ENCODE assay signal across 24 mouse cellular contexts in genomic region chr5:129918752-129919151, GRCm38 (mm10). TPM values are rescaled to one million over a fixed set of nuclear protein-coding genes. Genes with fewer than 3 reads are reported as not detected.
A peak's percentile ranks its signal among the peaks of the same experiment; 100 is the strongest.
DNase-seq lines count a peak whose midpoint lies in the region; ATAC-seq and TF ChIP-seq lines count a peak whose summit lies in the region.
"Had no signal": no experiment of that assay in that cellular context is flagged by ENCODE, and none has a peak within 500 bp of the region (broad histone marks: within the 10 kb centered on the region; RNA-seq: fewer than 3 reads in every experiment).

No protein-coding gene starts in this region.

- H3K4me1 ChIP-seq in liver, embryonic 12.5 days = peaks cover 13% of the 10 kb centered on the region
- H3K4me1 ChIP-seq in liver, embryonic 11.5 days (replicated peaks; ENCODE audit: control insufficient read depth, insufficient read depth, low read length) = peaks cover 3% of the 10 kb centered on the region; the same call in 1 of the 2 replicates
- peaks cover 0 to 4% of the 10 kb centered on the region in 2 experiments; a peak in 1 of 4 replicates for H3K4me1 ChIP-seq in liver, embryonic 14.5 days (replicated peaks; ENCODE audit: control insufficient read depth in 2 of 2, insufficient read depth in 2 of 2, low read length in 1 of 2)
- H3K4me1 ChIP-seq: embryonic facial prominence, embryonic 15.5 days; heart, embryonic 15.5 days; hindbrain, embryonic 13.5 days; limb, embryonic 12.5 days had no signal

- DNase-seq in adrenal gland, adult 2 months = peak; percentile 20
- DNase-seq in adrenal gland, adult 8-10 months = no peak
- DNase-seq in liver, embryonic 11.5 days (ENCODE audit: low spot score) = no peak
- DNase-seq in ES-CJ7 (ENCODE audit: low read depth, low spot score) = peak; percentile 41
- no peak for DNase-seq in liver, embryonic 14.5 days (ENCODE audit: low read depth in 3 of 3, low spot score in 3 of 3)
- no peak for DNase-seq in urinary bladder, postnatal 25 days (ENCODE audit: low spot score)
- DNase-seq: adrenal gland, postnatal 10 days; cerebellum, adult 11 months; cerebellum, adult 9-11 months; heart, postnatal 36 days; kidney, adult 11 months; kidney, postnatal 10 days; lung, adult 18-20 months; midbrain, embryonic 14.5 days; thymus, postnatal 36 days had no signal

- H3K4me3 ChIP-seq in liver, embryonic 12.5 days = no peak overlapping the region
- no peak overlapping the region for H3K4me3 ChIP-seq in liver, embryonic 11.5 days (ENCODE audit: low read depth, low read length)
- H3K4me3 ChIP-seq in liver, embryonic 14.5 days (ENCODE audit: insufficient read depth in 1 of 2, low read depth in 2 of 2, low read length in 2 of 2) = no peak overlapping the region
- H3K4me3 ChIP-seq: embryonic facial prominence, embryonic 15.5 days; heart, embryonic 15.5 days; hindbrain, embryonic 13.5 days; limb, embryonic 12.5 days; megakaryocyte, embryonic 14.5 days had no signal

- H3K9ac ChIP-seq in liver, embryonic 12.5 days = no peak overlapping the region
- no peak overlapping the region for H3K9ac ChIP-seq in liver, embryonic 11.5 days (ENCODE audit: low read depth, low read length)
- H3K9ac ChIP-seq in liver, embryonic 14.5 days (replicated peaks) = no peak overlapping the region
- H3K9ac ChIP-seq: embryonic facial prominence, embryonic 15.5 days; heart, embryonic 15.5 days; hindbrain, embryonic 13.5 days; limb, embryonic 12.5 days had no signal

- H3K4me2 ChIP-seq in liver, embryonic 12.5 days = no peak overlapping the region
- no peak overlapping the region for H3K4me2 ChIP-seq in liver, embryonic 11.5 days
- no peak overlapping the region for H3K4me2 ChIP-seq in liver, embryonic 14.5 days (ENCODE audit: low read depth)
- H3K4me2 ChIP-seq: embryonic facial prominence, embryonic 15.5 days; heart, embryonic 15.5 days; hindbrain, embryonic 13.5 days; limb, embryonic 12.5 days had no signal

- WGBS in liver, embryonic 12.5 days (ENCODE audit: insufficient replicate concordance) = 72% methylated on average over 9 of the region's 9 CpGs
- 84% methylated on average over 9 of the region's 9 CpGs for WGBS in liver, embryonic 11.5 days
- WGBS in liver, embryonic 14.5 days (ENCODE audit: insufficient replicate concordance) = 71% methylated on average over 9 of the region's 9 CpGs

- H3K27ac ChIP-seq in liver, embryonic 12.5 days = no peak overlapping the region
- H3K27ac ChIP-seq in liver, embryonic 11.5 days (ENCODE audit: low read depth, low read length) = no peak overlapping the region
- H3K27ac ChIP-seq in liver, embryonic 14.5 days = no peak overlapping the region
- H3K27ac ChIP-seq: embryonic facial prominence, embryonic 15.5 days; heart, embryonic 15.5 days; hindbrain, embryonic 13.5 days; limb, embryonic 12.5 days had no signal

- no peaks in the 10 kb centered on the region for H3K9me3 ChIP-seq in liver, embryonic 12.5 days (replicated peaks)
- no peaks in the 10 kb centered on the region for H3K9me3 ChIP-seq in liver, embryonic 11.5 days (ENCODE audit: control insufficient read depth, low read length)
- no peaks in the 10 kb centered on the region for H3K9me3 ChIP-seq in liver, embryonic 14.5 days (ENCODE audit: control insufficient read depth, low read length)
- H3K9me3 ChIP-seq: embryonic facial prominence, embryonic 15.5 days; heart, embryonic 15.5 days; hindbrain, embryonic 13.5 days; limb, embryonic 12.5 days; megakaryocyte, embryonic 14.5 days had no signal

- TF ChIP-seq EP300 in liver, embryonic 14.5 days (IDR thresholded peaks at IDR 0.05; ENCODE audit: low read depth) = no peak

- ATAC-seq in liver, embryonic 12.5 days = peak; percentile 51; the same call in 1 of the 2 replicates
- ATAC-seq in liver, embryonic 11.5 days (replicated peaks; ENCODE audit: low FRiP score) = no peak
- ATAC-seq in liver, embryonic 14.5 days (ENCODE audit: insufficient read depth) = peak; percentile 30; the same call in 1 of the 2 replicates
- ATAC-seq: CD4-positive, CD25-positive, alpha-beta regulatory T cell, adult 4 months; forebrain, embryonic 14.5 days had no signal

- TF ChIP-seq CTCF in liver, embryonic 14.5 days (IDR thresholded peaks at IDR 0.05; ENCODE audit: low read depth) = no peak

- no peaks in the 10 kb centered on the region for H3K27me3 ChIP-seq in liver, embryonic 12.5 days (replicated peaks)
- no peaks in the 10 kb centered on the region for H3K27me3 ChIP-seq in liver, embryonic 11.5 days (replicated peaks; ENCODE audit: control insufficient read depth, insufficient read depth, low read length)
- H3K27me3 ChIP-seq in liver, embryonic 14.5 days (ENCODE audit: control insufficient read depth, insufficient read depth, low read length) = no peaks in the 10 kb centered on the region
- H3K27me3 ChIP-seq: embryonic facial prominence, embryonic 15.5 days; heart, embryonic 15.5 days; hindbrain, embryonic 13.5 days; limb, embryonic 12.5 days; megakaryocyte, embryonic 14.5 days had no signal

- no peaks in the 10 kb centered on the region for H3K36me3 ChIP-seq in liver, embryonic 12.5 days
- no peaks in the 10 kb centered on the region for H3K36me3 ChIP-seq in liver, embryonic 11.5 days (ENCODE audit: control insufficient read depth, insufficient read depth, low read length)
- H3K36me3 ChIP-seq in liver, embryonic 14.5 days (replicated peaks; ENCODE audit: control insufficient read depth, insufficient read depth, low read depth) = no peaks in the 10 kb centered on the region
- H3K36me3 ChIP-seq: embryonic facial prominence, embryonic 15.5 days; heart, embryonic 15.5 days; hindbrain, embryonic 13.5 days; limb, embryonic 12.5 days had no signal

RNA-seq across cellular contexts. Expression of gene Nupr1l, which starts 10.4 kb away (rescaled TPM):
- total RNA-seq in adrenal gland, adult 2 months (2021) = 1 to 10 TPM; 2.8 to 4.4 TPM
- polyA plus RNA-seq in adrenal gland, adult 2 months (2012; rRNA removed) = 17.3 and 23.6 TPM in 2 replicates
- 1 to 10 TPM; 3.3 to 7.2 (median 5.0) TPM for total RNA-seq in adrenal gland, adult 8-10 months (2022)
- 0.87 and 0.92 TPM in 2 replicates for polyA plus RNA-seq in liver, embryonic 12.5 days (2016; fragmentation: Nextera tagmentation; extraction: Ambion mirVana)
- polyA plus RNA-seq in liver, embryonic 11.5 days (2014; fragmentation: Nextera tagmentation; extraction: Ambion mirVana) = 0.84 and 1.4 TPM in 2 replicates
- 0.26 and 0.61 TPM in 2 replicates for polyA plus RNA-seq in liver, embryonic 14.5 days (2012; rRNA removed)
- polyA plus RNA-seq in liver, embryonic 14.5 days (2014; fragmentation: Nextera tagmentation; extraction: Ambion mirVana) = 0.71 and 0.72 TPM in 2 replicates

RNA-seq across cellular contexts. Expression of gene Phkg1, which starts 20.4 kb away (rescaled TPM):
- 1 to 10 TPM; 1.4 to 3.9 TPM for total RNA-seq in adrenal gland, adult 2 months (2021)
- polyA plus RNA-seq in adrenal gland, adult 2 months (2012; rRNA removed) = 1.2 and 2.6 TPM in 2 replicates
- 1 to 10 TPM in 3 of 4 experiments, under 1 TPM in 1; 0.49 to 2.6 (median 1.1) TPM for total RNA-seq in adrenal gland, adult 8-10 months (2022)
- 0.23 TPM in 2 replicates for polyA plus RNA-seq in liver, embryonic 12.5 days (2016; fragmentation: Nextera tagmentation; extraction: Ambion mirVana)
- polyA plus RNA-seq in liver, embryonic 11.5 days (2014; fragmentation: Nextera tagmentation; extraction: Ambion mirVana) = 0.22 and 0.29 TPM in 2 replicates
- 0.05 and 0.10 TPM in 2 replicates for polyA plus RNA-seq in liver, embryonic 14.5 days (2012; rRNA removed)
- polyA plus RNA-seq in liver, embryonic 14.5 days (2014; fragmentation: Nextera tagmentation; extraction: Ambion mirVana) = 0.10 and 0.18 TPM in 2 replicates
- polyA plus RNA-seq: neural tube, embryonic 11.5 days had no signal

RNA-seq across cellular contexts. Expression of gene Vkorc1l1, which starts 23.0 kb away (rescaled TPM):
- 10 to 100 TPM; 23.0 to 33.8 TPM for total RNA-seq in adrenal gland, adult 2 months (2021)
- 9.8 and 10.4 TPM in 2 replicates for polyA plus RNA-seq in adrenal gland, adult 2 months (2012; rRNA removed)
- 10 to 100 TPM; 29.2 to 38.6 (median 34.6) TPM for total RNA-seq in adrenal gland, adult 8-10 months (2022)
- 29.8 and 31.2 TPM in 2 replicates for polyA plus RNA-seq in liver, embryonic 12.5 days (2016; fragmentation: Nextera tagmentation; extraction: Ambion mirVana)
- polyA plus RNA-seq in liver, embryonic 11.5 days (2014; fragmentation: Nextera tagmentation; extraction: Ambion mirVana) = 29.4 and 30.4 TPM in 2 replicates
- polyA plus RNA-seq in liver, embryonic 14.5 days (2012; rRNA removed) = 16.5 and 16.6 TPM in 2 replicates
- 16.2 and 17.5 TPM in 2 replicates for polyA plus RNA-seq in liver, embryonic 14.5 days (2014; fragmentation: Nextera tagmentation; extraction: Ambion mirVana)

RNA-seq across cellular contexts. Expression of gene Zbed5, which starts 23.2 kb away (rescaled TPM):
- total RNA-seq in adrenal gland, adult 2 months (2021) = 1 to 10 TPM; 2.1 to 2.3 TPM
- polyA plus RNA-seq in adrenal gland, adult 2 months (2012; rRNA removed) = 1.1 and 2.2 TPM in 2 replicates
- total RNA-seq in adrenal gland, adult 8-10 months (2022) = 1 to 10 TPM; 1.5 to 3.3 (median 2.0) TPM
- 1.7 and 1.8 TPM in 2 replicates for polyA plus RNA-seq in liver, embryonic 12.5 days (2016; fragmentation: Nextera tagmentation; extraction: Ambion mirVana)
- polyA plus RNA-seq in liver, embryonic 11.5 days (2014; fragmentation: Nextera tagmentation; extraction: Ambion mirVana) = 3.8 and 4.9 TPM in 2 replicates
- polyA plus RNA-seq in liver, embryonic 14.5 days (2012; rRNA removed) = 0.43 and 0.70 TPM in 2 replicates
- 0.67 and 1.4 TPM in 2 replicates for polyA plus RNA-seq in liver, embryonic 14.5 days (2014; fragmentation: Nextera tagmentation; extraction: Ambion mirVana)

RNA-seq across cellular contexts. Expression of gene Chchd2, which starts 31.5 kb away (rescaled TPM):
- total RNA-seq in adrenal gland, adult 2 months (2021) = 1,000 to 10,000 TPM in 1 of 2 experiments, 100 to 1,000 TPM in 1; 641 to 1,175 TPM
- polyA plus RNA-seq in adrenal gland, adult 2 months (2012; rRNA removed) = 3,805 and 4,399 TPM in 2 replicates
- total RNA-seq in adrenal gland, adult 8-10 months (2022) = 1,000 to 10,000 TPM in 1 of 4 experiments, 100 to 1,000 TPM in 3; 716 to 1,044 (median 882) TPM
- polyA plus RNA-seq in liver, embryonic 12.5 days (2016; fragmentation: Nextera tagmentation; extraction: Ambion mirVana) = 607 and 628 TPM in 2 replicates
- 991 and 1,008 TPM in 2 replicates for polyA plus RNA-seq in liver, embryonic 11.5 days (2014; fragmentation: Nextera tagmentation; extraction: Ambion mirVana)
- 452 and 500 TPM in 2 replicates for polyA plus RNA-seq in liver, embryonic 14.5 days (2012; rRNA removed)
- polyA plus RNA-seq in liver, embryonic 14.5 days (2014; fragmentation: Nextera tagmentation; extraction: Ambion mirVana) = 630 and 646 TPM in 2 replicates

Comparison
In these comparisons a context has a peak if more than half of its experiments do, and no peak if none do; other contexts are left out.
1. DNase-seq: peak in adrenal gland, adult 2 months (single experiment) and ES-CJ7 (single experiment); none in adrenal gland, adult 8-10 months (single experiment), liver, embryonic 11.5 days (single experiment), liver, embryonic 14.5 days (0 of 3) and urinary bladder, postnatal 25 days (single experiment).